Mouse (Mus musculus) cerebellum, adult 2 months (tissue): ENCODE measurements at regions not wholly inside any gene's neighbourhood (a gene's known extent, or its start where the extent isn't known, plus 50 kb on each side); places are given as distances from the start of the nearest gene placed in this dataset.

Source experiments
- DNase-seq, 2 experiments: peaks; one replicate each; pipeline ENCODE4 v3.0.0; 2021
- H3K27ac ChIP-seq: fragments of 200-500 bp; 2 replicates; pipeline ENCODE4 v1.5.1; 2012; ENCODE audit warnings: low read length, control low read depth, inconsistent platforms; ENCODE audit not compliant: insufficient read depth
- H3K27me3 ChIP-seq: fragments of 200-500 bp; 2 replicates; pipeline ENCODE4 v1.6.1; 2012; ENCODE audit warnings: inconsistent platforms, mild to moderate bottlenecking, low read length, moderate library complexity; ENCODE audit not compliant: control insufficient read depth, insufficient read depth
- H3K4me1 ChIP-seq: fragments of 200-500 bp; 2 replicates; pipeline ENCODE4 v1.6.1; 2011; ENCODE audit warnings: low read length; ENCODE audit not compliant: control insufficient read depth, insufficient read depth
- H3K4me3 ChIP-seq: fragments of 200-500 bp; replicated peaks from 2 replicates; pipeline ENCODE3; 2011; ENCODE audit warnings: mild to moderate bottlenecking, low read depth, low read length, control low read depth; ENCODE audit not compliant: insufficient read depth
- CTCF ChIP-seq: fragments of 200-500 bp; IDR thresholded peaks from 2 replicates; pipeline ENCODE4 v1.5.1; 2011; ENCODE audit warnings: low read depth, mild to moderate bottlenecking, control low read depth, low read length, moderate library complexity, borderline replicate concordance; ENCODE audit not compliant: insufficient read depth
- POLR2A ChIP-seq: fragments of 200-500 bp; IDR thresholded peaks from 2 replicates; pipeline ENCODE4 v1.6.1; 2011; ENCODE audit warnings: low read length, control low read depth, borderline replicate concordance; ENCODE audit not compliant: insufficient read depth
- WGBS: fragments of 180-500 bp; shearing (Covaris S2); methylation state at CpG from one replicate; pipeline ENCODE4 v1.1.7; 2018; 5-methylcytosine and 5-hydroxymethylcytosine counted together

- WGBS = 82% methylated on average over 5 of the region's 5 CpGs
- peaks cover 4% of the 10 kb centered on the region for H3K4me1 ChIP-seq
- no peak overlapping the region for H3K4me3 ChIP-seq
- H3K27me3 ChIP-seq = no peaks in the 10 kb centered on the region
- TF ChIP-seq CTCF = no peak
- TF ChIP-seq POLR2A = no peak
- H3K27ac ChIP-seq = no peak overlapping the region
- DNase-seq = no peak
Measured at GRCm38 (mm10) chr9:72166084-72166483, 54.4 kb upstream of the Tcf12 start.

- Histone ChIP-seq H3K27ac (no peak overlapping the region), H3K4me3 (no peak overlapping the region), H3K4me1 (peaks cover 4% of the 10 kb centered on the region), H3K27me3 (no peaks in the 10 kb centered on the region)
- WGBS = 86% methylated on average over 5 of the region's 5 CpGs
- TF ChIP-seq CTCF (no peak), POLR2A (no peak)
- no peak for DNase-seq
Measured at GRCm38 (mm10) chr9:72166611-72167010, 54.9 kb upstream of the Tcf12 start.

- Histone ChIP-seq H3K27ac (no peak overlapping the region), H3K27me3 (no peaks in the 10 kb centered on the region), H3K4me1 (peaks cover 4% of the 10 kb centered on the region), H3K4me3 (no peak overlapping the region)
- 98% methylated on average over 5 of the region's 5 CpGs for WGBS
- DNase-seq = no peak
- TF ChIP-seq POLR2A (no peak), CTCF (no peak)
Measured at GRCm38 (mm10) chr9:72169231-72169630, 57.6 kb upstream of the Tcf12 start.

DNA sequence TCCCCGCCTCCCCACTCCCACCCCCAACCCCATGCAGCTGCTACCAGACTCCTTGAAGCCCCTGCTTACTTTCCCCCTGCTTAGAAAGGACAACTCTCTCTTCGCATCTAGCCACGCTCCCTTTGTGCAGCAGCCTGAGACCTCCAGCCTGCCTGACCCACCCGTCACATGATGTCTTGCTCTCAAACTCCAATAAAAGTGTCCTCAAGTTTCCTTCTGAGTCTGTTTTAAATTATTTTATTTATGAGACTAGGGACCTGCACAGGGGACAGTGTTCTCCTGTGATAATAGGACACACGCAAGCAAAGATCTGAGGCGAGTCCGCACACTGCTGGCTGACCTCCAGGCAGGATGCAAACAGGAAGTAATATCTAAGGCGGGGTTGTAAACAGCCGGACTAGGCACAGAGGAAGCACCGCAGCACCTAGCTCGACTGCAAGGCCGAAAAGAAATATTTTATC, 58.1 kb upstream of the Tcf12 start:
- 35% methylated on average over 12 of the region's 12 CpGs for WGBS
- Histone ChIP-seq H3K27me3 (no peaks in the 10 kb centered on the region), H3K27ac (no peak overlapping the region), H3K4me3 (no peak overlapping the region), H3K4me1 (peaks cover 4% of the 10 kb centered on the region)
- TF ChIP-seq POLR2A (no peak), CTCF (no peak)
- peak in 1 of 2 experiments; percentile 39 for DNase-seq

DNA sequence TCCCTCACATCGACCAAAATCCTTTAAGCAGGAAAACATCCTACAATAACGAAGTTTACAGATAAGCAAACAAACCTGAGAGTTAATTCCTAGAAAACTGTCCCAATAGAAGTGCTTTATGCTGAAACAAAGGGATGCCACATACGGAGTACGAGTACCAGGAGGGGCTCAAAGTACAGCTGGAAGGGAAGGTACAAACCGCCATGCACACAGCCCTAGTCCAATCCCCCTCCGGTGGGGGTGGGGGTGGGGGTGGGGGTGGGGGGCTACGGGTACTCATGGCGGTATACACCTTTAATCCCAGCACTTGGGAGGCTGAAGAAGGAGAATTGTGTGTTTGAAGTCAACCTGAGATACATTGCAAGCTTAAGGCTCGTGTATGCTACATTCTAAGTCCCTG, 58.6 kb upstream of the Tcf12 start:
- peaks cover 4% of the 10 kb centered on the region for H3K4me1 ChIP-seq
- DNase-seq = no peak
- H3K27me3 ChIP-seq = no peaks in the 10 kb centered on the region
- 27% methylated on average over 9 of the region's 9 CpGs for WGBS
- TF ChIP-seq POLR2A = no peak
- no peak for TF ChIP-seq CTCF
- H3K4me3 ChIP-seq = no peak overlapping the region
- no peak overlapping the region for H3K27ac ChIP-seq

DNA sequence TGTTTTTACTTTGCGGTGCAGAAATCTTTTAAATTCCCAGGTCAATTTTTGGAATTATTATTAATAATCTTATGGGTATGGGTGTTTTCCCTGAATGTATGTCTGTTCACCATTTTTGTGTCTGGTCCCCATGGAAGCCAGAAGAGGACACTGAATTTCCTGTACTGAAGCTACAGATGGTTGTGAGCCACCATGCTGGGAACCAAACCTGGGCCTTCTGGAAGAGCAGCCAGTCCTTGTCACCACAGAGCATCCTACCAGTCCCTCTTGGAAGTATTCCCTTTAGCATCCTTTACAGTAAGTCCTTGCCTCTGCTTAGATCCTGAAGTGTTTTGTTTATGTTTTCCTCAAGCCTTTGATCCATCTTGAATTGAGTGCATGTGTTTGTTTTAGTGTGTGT, 60.7 kb upstream of the Tcf12 start:
- WGBS = 84% methylated on average over 1 of the region's 1 CpGs
- peak; percentile 84 to 92 for DNase-seq

GRCm38 (mm10) chr9:72180972-72181371, 69.3 kb upstream of the Tcf12 start:
- Histone ChIP-seq H3K27me3 (no peaks in the 10 kb centered on the region), H3K27ac (no peak overlapping the region), H3K4me1 (peaks cover 15% of the 10 kb centered on the region; the same call in 1 of the 2 replicates), H3K4me3 (no peak overlapping the region)
- TF ChIP-seq CTCF (no peak), POLR2A (no peak)
- no peak for DNase-seq
- WGBS = 78% methylated on average over 6 of the region's 6 CpGs

More for the DNA sequence above, 60.7 kb upstream of the Tcf12 start:
- Histone ChIP-seq H3K27ac (no peak overlapping the region), H3K27me3 (no peaks in the 10 kb centered on the region), H3K4me3 (no peak overlapping the region), H3K4me1 (peaks cover 4% of the 10 kb centered on the region)
- no peak for TF ChIP-seq POLR2A
- no peak for TF ChIP-seq CTCF

DNA sequence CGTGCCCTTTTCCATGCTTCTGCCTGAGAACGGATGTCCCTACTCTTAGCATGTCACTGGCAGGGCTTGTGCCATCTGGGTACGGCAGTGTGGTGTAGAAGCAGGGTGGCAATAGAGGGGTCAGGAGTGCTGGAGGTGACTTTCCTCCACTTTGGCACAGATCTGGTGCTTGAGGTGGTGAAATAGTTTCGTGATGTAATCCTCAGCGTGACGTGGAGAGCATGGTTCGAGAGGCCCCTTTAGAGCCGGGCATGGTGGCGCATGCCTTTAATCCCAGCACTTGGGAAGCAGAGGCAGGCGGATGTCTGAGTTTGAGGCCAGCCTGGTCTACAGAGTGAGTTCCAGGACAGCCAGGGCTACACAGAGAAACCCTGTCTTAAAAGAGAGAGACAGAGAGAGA, 71.7 kb upstream of the Tcf12 start:
- DNase-seq = peak in 1 of 2 experiments; percentile 50
- WGBS = 84% methylated on average over 10 of the region's 10 CpGs
- TF ChIP-seq CTCF (no peak), POLR2A (no peak)
- Histone ChIP-seq H3K4me1 (peaks cover 15% of the 10 kb centered on the region; the same call in 1 of the 2 replicates), H3K27me3 (no peaks in the 10 kb centered on the region), H3K4me3 (no peak overlapping the region), H3K27ac (no peak overlapping the region)
